Mouse (Mus musculus) MEL (cell line): ENCODE results near the gene Igf2bp1.

Source experiments
- CTCF ChIP-seq, 3 experiments: IDR thresholded peaks in 2 of 3; conservative IDR thresholded peaks in 1 of 3; 2 replicates each; pipeline ENCODE4 v1.5.1; 2011 to 2012; ENCODE audit warnings: low read length in 3 of 3, low read depth in 2 of 3, mild to moderate bottlenecking in 2 of 3, improper control_type of control experiment in 1 of 3, inconsistent platforms in 1 of 3, mixed read lengths in 1 of 3, moderate library complexity in 1 of 3; ENCODE audit not compliant: control insufficient read depth in 1 of 3, insufficient read depth in 1 of 3, poor library complexity in 1 of 3, severe bottlenecking in 1 of 3
- E2F4 ChIP-seq: IDR thresholded peaks from 2 replicates; pipeline ENCODE4 v1.6.1; 2011; ENCODE audit warnings: low read depth, low read length, improper control_type of control experiment, borderline replicate concordance
- EP300 ChIP-seq, 2 experiments: IDR thresholded peaks; 2 replicates each; pipeline ENCODE4 v1.6.1; 2011; ENCODE audit warnings: improper control_type of control experiment in 2 of 2, low read length in 2 of 2, low read depth in 1 of 2, mild to moderate bottlenecking in 1 of 2
- GABPA ChIP-seq: IDR thresholded peaks from 2 replicates; pipeline ENCODE4 v1.6.1; 2012; ENCODE audit warnings: low read depth, mild to moderate bottlenecking, inconsistent platforms, low read length, improper control_type of control experiment, moderate library complexity
- MAFK ChIP-seq: IDR thresholded peaks from 2 replicates; pipeline ENCODE4 v1.6.1; 2011; ENCODE audit warnings: low read depth, mild to moderate bottlenecking, low read length, improper control_type of control experiment, borderline replicate concordance
- MYB ChIP-seq: IDR thresholded peaks from 2 replicates; pipeline ENCODE4 v1.6.1; 2011; ENCODE audit warnings: mild to moderate bottlenecking, low read depth, low read length, improper control_type of control experiment
- MYC ChIP-seq: IDR thresholded peaks from 2 replicates; pipeline ENCODE4 v1.6.1; 2011; ENCODE audit warnings: low read depth, mild to moderate bottlenecking, low read length, improper control_type of control experiment, moderate library complexity
- NELFE ChIP-seq: IDR thresholded peaks from 2 replicates; pipeline ENCODE4 v1.6.1; 2011; ENCODE audit warnings: low read depth, low read length, improper control_type of control experiment
- POLR2A ChIP-seq, 2 experiments: IDR thresholded peaks; 2 replicates each; pipeline ENCODE4 v1.6.1; 2011 to 2012; ENCODE audit warnings: low read length in 2 of 2, mild to moderate bottlenecking in 2 of 2, control low read depth in 1 of 2, improper control_type of control experiment in 1 of 2, low read depth in 1 of 2, moderate library complexity in 1 of 2; ENCODE audit not compliant: control insufficient read depth in 1 of 2, insufficient read depth in 1 of 2, poor library complexity in 1 of 2
- RAD21 ChIP-seq: IDR thresholded peaks from 2 replicates; pipeline ENCODE4 v1.6.1; 2011; ENCODE audit warnings: mild to moderate bottlenecking, low read depth, low read length, improper control_type of control experiment
- SIN3A ChIP-seq: IDR thresholded peaks from 2 replicates; pipeline ENCODE4 v1.6.1; 2012; ENCODE audit warnings: low read length, improper control_type of control experiment, inconsistent platforms
- TCF12 ChIP-seq: IDR thresholded peaks from 2 replicates; pipeline ENCODE4 v1.6.1; 2014; ENCODE audit warnings: low read depth, mild to moderate bottlenecking, inconsistent platforms, low read length, improper control_type of control experiment, moderate library complexity
- USF1 ChIP-seq: IDR thresholded peaks from 2 replicates; pipeline ENCODE4 v1.6.1; 2014; ENCODE audit warnings: low read depth, mild to moderate bottlenecking, inconsistent platforms, low read length, improper control_type of control experiment, moderate library complexity
- ZC3H11A ChIP-seq: IDR thresholded peaks from 2 replicates; pipeline ENCODE4 v1.6.1; 2012; ENCODE audit warnings: low read depth, mild to moderate bottlenecking, inconsistent platforms, low read length, improper control_type of control experiment

DNA sequence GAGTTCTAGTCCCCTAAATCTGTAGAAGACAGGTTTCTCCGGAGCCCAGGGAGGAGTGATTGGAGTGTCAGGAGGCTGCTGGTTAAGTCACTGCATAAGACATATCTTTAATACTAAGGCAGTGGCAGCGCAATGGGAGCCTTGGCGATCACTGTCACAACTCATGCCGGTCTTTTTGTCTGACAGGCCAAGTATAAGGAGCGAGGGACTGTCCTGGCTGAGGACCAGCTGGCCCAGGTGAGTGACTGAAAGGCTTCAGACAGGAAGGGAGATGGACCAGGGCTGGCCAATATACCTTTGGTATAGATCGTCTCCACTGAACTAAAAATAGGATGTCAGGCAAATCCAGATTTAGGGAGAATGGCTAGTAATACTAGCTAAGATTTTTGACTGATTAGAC, 29.4 kb upstream of the Igf2bp1 start:
- no peak for TF ChIP-seq POLR2A (IDR thresholded peaks at IDR 0.05; ENCODE audit: control insufficient read depth in 1 of 2, insufficient read depth in 1 of 2, low read depth in 1 of 2, low read length in 2 of 2, poor library complexity in 1 of 2)
- TF ChIP-seq MYB, result no peak
- no peak for TF ChIP-seq ZC3H11A
- no peak for TF ChIP-seq TCF12
- no peak for TF ChIP-seq CTCF (IDR thresholded peaks at IDR 0.05 in 2 of 3, conservative IDR thresholded peaks at IDR 0.05 in 1 of 3; ENCODE audit: control insufficient read depth in 1 of 3, insufficient read depth in 1 of 3, low read depth in 2 of 3, low read length in 3 of 3, poor library complexity in 1 of 3, severe bottlenecking in 1 of 3)
- TF ChIP-seq SIN3A, result no peak
- no peak for TF ChIP-seq MAFK
- no peak for TF ChIP-seq EP300 (IDR thresholded peaks at IDR 0.05; ENCODE audit: low read depth in 1 of 2, low read length in 2 of 2)
- TF ChIP-seq E2F4, result no peak
- no peak for TF ChIP-seq RAD21
- no peak for TF ChIP-seq GABPA
- no peak for TF ChIP-seq USF1
- TF ChIP-seq MYC, result no peak
- no peak for TF ChIP-seq NELFE
